Mouse (Mus musculus): ENCODE results near the gene Foxg1. TPM values are rescaled to one million over a fixed set of nuclear protein-coding genes. Genes with fewer than 3 reads are reported as not detected.

Gene Foxg1
- total RNA-seq (2023; ENCODE audit: inconsistent age): not detected in 4 replicates

DNA sequence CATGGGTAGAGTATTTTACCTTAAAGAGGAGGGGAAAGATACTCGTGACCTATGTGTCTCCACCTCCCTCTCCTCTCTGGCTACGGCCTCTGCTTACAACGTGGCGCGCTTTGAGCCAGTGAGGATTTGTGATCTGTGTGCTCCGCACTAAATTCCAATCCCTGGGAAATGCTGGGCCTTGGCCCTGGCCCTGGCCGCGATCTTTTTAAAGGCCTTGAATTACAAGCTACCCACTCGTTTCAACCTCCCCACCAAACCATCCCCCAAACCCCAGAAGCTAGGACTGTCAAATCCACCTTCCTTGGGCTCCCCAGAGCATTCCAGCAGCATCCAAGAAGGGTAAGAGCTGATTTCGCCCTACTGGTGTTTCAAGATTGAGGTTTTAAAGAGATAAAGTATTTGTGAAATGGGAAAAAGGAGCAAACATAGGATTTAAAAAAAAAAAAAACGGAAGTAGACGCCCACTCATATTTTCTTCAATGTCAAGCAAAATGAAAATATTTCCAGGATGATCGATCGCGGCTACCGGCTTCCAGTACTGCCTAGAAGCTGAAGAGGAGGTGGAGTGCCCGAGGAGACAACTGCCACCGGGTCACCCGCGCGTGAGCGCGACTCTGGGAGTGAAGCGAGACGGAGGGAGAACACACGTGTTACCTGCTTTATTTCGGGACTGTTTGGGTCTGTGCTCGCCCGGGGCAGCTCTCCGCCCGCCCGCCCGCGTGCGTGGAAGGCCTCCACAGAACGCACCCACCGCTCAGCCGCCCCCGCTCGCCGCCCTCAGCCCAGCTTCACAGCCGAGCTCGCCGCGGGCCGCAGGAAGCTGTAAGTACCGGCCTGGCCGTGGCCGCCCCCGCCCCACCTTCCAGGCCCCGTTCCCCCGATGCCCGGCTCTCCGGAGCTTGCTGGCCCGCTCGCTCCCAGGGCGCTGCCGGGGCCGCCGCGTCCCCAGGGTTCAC lies at the start of gene Foxg1:
Gene Foxg1, plus strand, starts transcription at position 96 of the 956 bp plus-strand sequence.

DNA sequence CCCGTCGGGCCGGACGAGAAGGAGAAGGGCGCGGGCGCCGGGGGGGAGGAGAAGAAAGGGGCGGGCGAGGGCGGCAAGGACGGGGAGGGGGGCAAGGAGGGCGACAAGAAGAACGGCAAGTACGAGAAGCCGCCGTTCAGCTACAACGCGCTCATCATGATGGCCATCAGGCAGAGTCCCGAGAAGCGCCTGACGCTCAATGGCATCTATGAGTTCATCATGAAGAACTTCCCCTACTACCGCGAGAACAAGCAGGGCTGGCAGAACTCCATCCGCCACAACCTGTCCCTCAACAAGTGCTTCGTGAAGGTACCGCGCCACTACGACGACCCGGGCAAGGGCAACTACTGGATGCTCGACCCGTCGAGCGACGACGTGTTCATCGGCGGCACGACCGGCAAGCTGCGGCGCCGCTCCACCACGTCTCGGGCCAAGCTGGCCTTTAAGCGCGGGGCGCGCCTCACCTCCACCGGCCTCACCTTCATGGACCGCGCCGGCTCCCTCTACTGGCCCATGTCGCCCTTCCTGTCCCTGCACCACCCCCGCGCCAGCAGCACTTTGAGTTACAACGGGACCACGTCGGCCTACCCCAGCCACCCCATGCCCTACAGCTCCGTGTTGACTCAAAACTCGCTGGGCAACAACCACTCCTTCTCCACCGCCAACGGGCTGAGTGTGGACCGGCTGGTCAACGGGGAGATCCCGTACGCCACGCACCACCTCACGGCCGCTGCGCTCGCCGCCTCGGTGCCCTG lies 2.6 kb downstream of the Foxg1 start, which contains the start of gene Gm43517:
Gene Gm43517, plus strand, starts transcription at position 299 of the 755 bp plus-strand sequence.

Other genes starting within 250 kb of the Foxg1 start
- gene Gm43517, start 2.5 kb downstream of the Foxg1 start, total RNA-seq (2023; ENCODE audit: inconsistent age): not detected in 4 replicates

Measured in B cell, adult (primary cell).